Mouse (Mus musculus) midbrain, embryonic 13.5 days (tissue): Measurements from ENCODE around the gene Cnr1. TPM values are rescaled to one million over a fixed set of nuclear protein-coding genes. Genes with fewer than 3 reads are reported as not detected.

Source experiments
- ATAC-seq: fragments of 200-750 bp; cut with Nextera tagmentation; 2 replicates; pipeline ENCODE4 v1.8.0; 2017; ENCODE audit warnings: mild to moderate bottlenecking, moderate TSS enrichment, moderate library complexity
- H3K27ac ChIP-seq: fragments of 300-500 bp; sonication (generic); 2 replicates; pipeline ENCODE4 v1.5.1; 2015; ENCODE audit warnings: inconsistent platforms, mild to moderate bottlenecking, moderate library complexity
- H3K27me3 ChIP-seq: fragments of 300-500 bp; sonication (generic); 2 replicates; pipeline ENCODE4 v1.6.1; 2015; ENCODE audit warnings: mild to moderate bottlenecking, inconsistent platforms
- H3K36me3 ChIP-seq: fragments of 300-500 bp; sonication (generic); 2 replicates; pipeline ENCODE4 v1.6.1; 2015; ENCODE audit warnings: mild to moderate bottlenecking, inconsistent platforms
- H3K4me1 ChIP-seq: fragments of 300-500 bp; sonication (generic); replicated peaks from 2 replicates; pipeline ENCODE4 v1.6.1; 2015; ENCODE audit warnings: inconsistent platforms
- H3K4me2 ChIP-seq: fragments of 300-500 bp; sonication (generic); replicated peaks from 2 replicates; pipeline ENCODE4 v1.6.1; 2015; ENCODE audit warnings: moderate library complexity, mild to moderate bottlenecking, inconsistent platforms
- H3K4me3 ChIP-seq: fragments of 300-500 bp; sonication (generic); replicated peaks from 2 replicates; pipeline ENCODE4 v1.5.1; 2015; ENCODE audit warnings: mild to moderate bottlenecking, inconsistent platforms
- H3K9ac ChIP-seq: fragments of 300-500 bp; sonication (generic); replicated peaks from 2 replicates; pipeline ENCODE4 v1.6.1; 2015; ENCODE audit warnings: mild to moderate bottlenecking, inconsistent platforms
- H3K9me3 ChIP-seq: fragments of 300-500 bp; sonication (generic); 2 replicates; pipeline ENCODE4 v1.6.1; 2016; ENCODE audit warnings: mild to moderate bottlenecking, inconsistent platforms
- WGBS: fragments of 180-500 bp; shearing (Covaris S2); methylation state at CpG from one replicate; pipeline ENCODE4 v1.1.7; 2015; 5-methylcytosine and 5-hydroxymethylcytosine counted together
- polyA plus RNA-seq: library from polyadenylated mRNA; unstranded; fragments of >200 nt; fragmentation: Nextera tagmentation; extraction: Ambion mirVana; gene quantifications from 2 replicates; pipeline ENCODE4 v1.2.1, GENCODE M21; 2015

The Cnr1 gene
- polyA plus RNA-seq, 1 experiment from 2014 or later = 47.1 TPM

DNA sequence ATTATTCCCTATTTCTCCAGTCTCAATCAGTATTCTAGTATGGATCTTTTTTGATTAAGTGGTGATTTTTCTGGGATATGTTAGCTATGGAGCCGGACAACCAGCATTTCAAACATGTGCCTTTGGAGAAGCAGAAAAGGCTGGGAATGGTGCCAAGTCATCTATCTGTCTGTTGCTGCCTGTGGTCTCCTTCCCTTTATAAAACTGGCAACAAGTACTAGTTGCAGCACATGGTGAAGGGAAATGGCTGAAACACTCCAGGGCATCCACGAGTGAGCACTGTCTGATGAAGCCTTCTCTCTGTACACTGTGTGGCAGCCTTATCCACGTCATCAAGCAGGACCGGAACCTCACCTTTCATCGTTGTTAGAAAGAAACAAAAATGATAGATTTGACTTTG is 8.7 kb upstream of the Cnr1 start:
- ATAC-seq = no peak
- WGBS = 87% methylated on average over 5 of the region's 5 CpGs

DNA sequence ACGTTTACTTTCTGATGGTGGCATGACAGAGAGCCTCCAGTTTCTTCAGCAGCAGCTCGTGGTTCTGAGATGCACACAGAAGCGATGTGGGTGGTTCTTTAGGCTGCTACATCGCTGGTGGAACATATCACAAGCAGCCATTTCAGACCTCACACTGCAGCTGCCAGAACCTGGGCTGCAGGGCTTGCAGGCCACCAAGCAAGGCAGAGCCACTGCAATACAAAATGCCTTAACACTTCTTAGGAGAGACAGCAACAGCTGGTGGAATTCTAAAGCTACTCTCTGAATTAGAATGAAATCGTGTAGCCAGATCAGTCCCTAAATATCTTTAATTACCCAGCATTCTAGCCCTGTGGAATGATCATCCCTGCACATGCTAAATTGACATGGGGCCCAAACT is 3.6 kb upstream of the Cnr1 start:
- Histone ChIP-seq H3K27ac (no peak overlapping the region), H3K9ac (no peak overlapping the region), H3K4me2 (no peak overlapping the region), H3K9me3 (no peaks in the 10 kb centered on the region), H3K36me3 (no peaks in the 10 kb centered on the region), H3K27me3 (peaks cover 22% of the 10 kb centered on the region), H3K4me1 (peaks cover 11% of the 10 kb centered on the region), H3K4me3 (no peak overlapping the region)
- 49% methylated on average over 5 of the region's 5 CpGs for WGBS
- ATAC-seq = no peak

More for the DNA sequence above, 8.7 kb upstream of the Cnr1 start:
- Histone ChIP-seq H3K27me3 (peaks cover 2% of the 10 kb centered on the region; the same call in 1 of the 2 replicates), H3K9ac (no peak overlapping the region), H3K4me1 (no peaks in the 10 kb centered on the region), H3K4me2 (no peak overlapping the region), H3K36me3 (no peaks in the 10 kb centered on the region), H3K27ac (no peak overlapping the region), H3K9me3 (no peaks in the 10 kb centered on the region), H3K4me3 (no peak overlapping the region)

DNA sequence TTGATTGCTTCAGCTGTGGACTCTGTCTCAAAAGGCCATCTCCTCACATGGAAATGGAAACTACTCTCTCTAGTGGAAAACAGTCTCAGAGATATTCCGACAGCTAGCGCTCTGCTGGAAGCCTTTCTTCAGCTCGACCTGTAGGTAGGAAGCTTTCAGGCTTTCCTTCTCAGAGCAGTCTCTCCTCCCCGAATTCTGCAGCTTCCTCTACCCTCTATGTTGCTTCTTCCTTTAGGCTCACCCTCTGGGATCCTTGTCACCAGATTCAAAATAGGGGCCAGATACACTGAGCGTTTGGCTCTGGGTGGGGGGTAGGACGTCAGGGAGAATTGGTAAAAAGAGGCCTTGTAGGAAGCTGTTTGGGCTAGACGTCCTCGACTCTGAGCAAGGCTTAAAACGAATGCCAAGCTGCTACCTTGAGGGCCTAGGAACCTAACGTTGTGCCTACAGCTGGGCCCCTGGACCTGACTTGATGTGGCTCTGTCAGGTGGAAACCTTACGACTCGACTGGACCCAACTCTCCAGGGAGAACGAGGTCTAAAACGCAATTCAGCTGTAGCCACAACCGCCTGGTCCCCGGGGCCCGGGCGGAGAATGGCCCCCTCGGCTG is 1.1 kb upstream of the Cnr1 start:
- H3K36me3 ChIP-seq = no peaks in the 10 kb centered on the region
- no peaks in the 10 kb centered on the region for H3K9me3 ChIP-seq
- WGBS = 2% methylated on average over 19 of the region's 19 CpGs
- peak overlapping the region; percentile 86 for H3K4me2 ChIP-seq
- H3K27me3 ChIP-seq = peaks cover 26% of the 10 kb centered on the region
- ATAC-seq = peak; percentile 12
- H3K4me3 ChIP-seq = peak overlapping the region; percentile 70
- peak overlapping the region; percentile 95 for H3K27ac ChIP-seq
- peaks cover 14% of the 10 kb centered on the region for H3K4me1 ChIP-seq
- peak overlapping the region; percentile 92 for H3K9ac ChIP-seq

DNA sequence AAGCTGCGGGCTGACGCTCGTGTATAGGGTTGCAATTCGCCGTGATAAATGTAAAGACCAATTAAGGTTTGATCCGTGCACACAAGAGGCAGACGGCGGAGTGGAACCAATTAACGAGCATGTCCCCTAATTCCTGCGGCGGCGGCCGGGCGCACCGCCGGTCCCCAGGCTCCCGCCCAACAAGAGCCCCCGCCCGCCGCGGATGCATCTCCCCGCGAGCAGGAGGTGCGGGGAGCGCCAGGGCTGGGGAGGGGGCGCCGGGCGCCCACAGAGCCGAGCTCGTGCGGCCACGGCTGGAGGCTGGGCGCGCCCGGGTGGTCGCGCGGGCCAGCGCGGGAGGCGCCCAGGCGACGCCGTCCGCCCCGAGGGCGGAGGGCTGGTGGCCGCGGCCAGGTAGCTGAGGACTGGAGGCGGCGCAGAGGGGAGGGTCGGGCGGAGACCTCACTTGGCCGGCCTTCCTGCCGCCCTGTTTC is 596 bp upstream of the Cnr1 start:
- H3K27me3 ChIP-seq = peaks cover 26% of the 10 kb centered on the region
- peak overlapping the region; percentile 86 for H3K4me2 ChIP-seq
- peak overlapping the region; percentile 92 for H3K9ac ChIP-seq
- H3K4me1 ChIP-seq = peaks cover 14% of the 10 kb centered on the region
- H3K9me3 ChIP-seq = no peaks in the 10 kb centered on the region
- H3K27ac ChIP-seq = peak overlapping the region; percentile 95
- H3K36me3 ChIP-seq = no peaks in the 10 kb centered on the region
- 1% methylated on average over 46 of the region's 55 CpGs for WGBS
- peak overlapping the region; percentile 70 for H3K4me3 ChIP-seq
- ATAC-seq = peak; percentile 67

DNA sequence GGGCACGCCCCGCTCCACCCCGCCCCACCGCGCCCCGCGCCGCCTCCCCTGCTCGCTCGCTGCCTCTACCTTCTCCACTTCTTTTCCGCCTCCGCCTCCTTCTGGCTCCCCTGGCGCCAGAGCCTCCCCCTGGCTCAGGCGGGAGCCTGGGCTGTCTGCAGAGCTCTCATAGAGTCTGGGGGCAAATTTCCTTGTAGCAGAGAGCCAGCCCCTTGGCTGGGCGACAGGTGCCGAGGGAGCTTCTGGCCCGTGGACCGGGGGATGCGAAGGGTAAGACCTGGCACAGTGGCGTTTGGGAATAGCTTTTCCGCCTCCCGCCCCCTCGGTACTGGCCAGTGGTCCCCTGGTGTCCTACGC is 474 bp downstream of the Cnr1 start:
- Histone ChIP-seq H3K27me3 (peaks cover 26% of the 10 kb centered on the region), H3K9ac (peak overlapping the region; percentile 92), H3K9me3 (no peaks in the 10 kb centered on the region), H3K27ac (peak overlapping the region; percentile 95), H3K4me1 (peaks cover 14% of the 10 kb centered on the region), H3K36me3 (no peaks in the 10 kb centered on the region), H3K4me3 (peak overlapping the region; percentile 70), H3K4me2 (peak overlapping the region; percentile 86)
- ATAC-seq = peak; percentile 83
- 2% methylated on average over 23 of the region's 24 CpGs for WGBS

DNA sequence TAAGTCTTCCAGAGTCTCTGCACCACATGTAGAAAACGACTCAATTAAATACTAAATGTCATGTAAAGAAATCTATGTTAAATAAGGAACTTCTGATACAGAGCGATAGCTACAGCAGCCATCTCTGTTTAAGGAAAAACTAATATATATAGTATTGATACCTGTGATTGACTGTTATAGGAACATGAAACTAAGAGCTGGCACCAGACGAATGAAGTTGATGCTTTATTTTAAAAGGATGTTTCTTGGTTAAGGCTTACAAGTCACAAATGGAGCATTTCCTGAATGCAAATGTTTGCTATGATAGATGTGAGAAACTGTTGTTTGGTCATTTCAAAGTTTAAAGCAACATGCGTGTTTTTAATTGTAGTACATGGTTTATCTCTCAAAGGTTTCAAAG is 1.1 kb downstream of the Cnr1 start:
- peak overlapping the region; percentile 86 for H3K4me2 ChIP-seq
- no peaks in the 10 kb centered on the region for H3K36me3 ChIP-seq
- peaks cover 26% of the 10 kb centered on the region for H3K27me3 ChIP-seq
- H3K27ac ChIP-seq = peak overlapping the region; percentile 95
- peaks cover 14% of the 10 kb centered on the region for H3K4me1 ChIP-seq
- no peak for ATAC-seq
- 50% methylated on average over 4 of the region's 4 CpGs for WGBS
- H3K9ac ChIP-seq = peak overlapping the region; percentile 92
- H3K9me3 ChIP-seq = no peaks in the 10 kb centered on the region
- H3K4me3 ChIP-seq = peak overlapping the region; percentile 70

DNA sequence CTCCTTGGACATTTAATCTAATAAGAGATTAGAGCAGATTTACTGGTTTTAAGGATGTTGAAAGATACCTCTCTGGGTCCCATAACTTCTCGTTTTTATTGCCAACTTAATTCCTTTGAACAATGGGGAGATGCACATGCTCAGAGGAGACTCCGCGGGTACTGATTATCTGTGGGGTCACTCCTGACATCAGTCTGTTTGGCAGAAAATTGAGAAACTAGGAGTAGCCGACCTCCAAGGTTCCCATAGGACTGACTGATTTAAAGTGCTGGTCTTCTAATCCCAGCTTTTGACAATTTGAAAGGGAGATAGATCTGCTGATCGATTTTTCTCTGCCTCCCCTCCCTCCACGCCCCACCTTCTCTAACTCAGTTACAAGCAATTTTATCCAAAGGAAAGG is 1.6 kb downstream of the Cnr1 start:
- ATAC-seq = no peak
- Histone ChIP-seq H3K4me2 (peak overlapping the region; percentile 49), H3K9me3 (no peaks in the 10 kb centered on the region), H3K9ac (peak overlapping the region; percentile 48), H3K27me3 (peaks cover 22% of the 10 kb centered on the region), H3K27ac (peak overlapping the region; percentile 41), H3K4me3 (peak overlapping the region; percentile 70), H3K4me1 (peaks cover 14% of the 10 kb centered on the region), H3K36me3 (no peaks in the 10 kb centered on the region)
- 33% methylated on average over 6 of the region's 6 CpGs for WGBS

DNA sequence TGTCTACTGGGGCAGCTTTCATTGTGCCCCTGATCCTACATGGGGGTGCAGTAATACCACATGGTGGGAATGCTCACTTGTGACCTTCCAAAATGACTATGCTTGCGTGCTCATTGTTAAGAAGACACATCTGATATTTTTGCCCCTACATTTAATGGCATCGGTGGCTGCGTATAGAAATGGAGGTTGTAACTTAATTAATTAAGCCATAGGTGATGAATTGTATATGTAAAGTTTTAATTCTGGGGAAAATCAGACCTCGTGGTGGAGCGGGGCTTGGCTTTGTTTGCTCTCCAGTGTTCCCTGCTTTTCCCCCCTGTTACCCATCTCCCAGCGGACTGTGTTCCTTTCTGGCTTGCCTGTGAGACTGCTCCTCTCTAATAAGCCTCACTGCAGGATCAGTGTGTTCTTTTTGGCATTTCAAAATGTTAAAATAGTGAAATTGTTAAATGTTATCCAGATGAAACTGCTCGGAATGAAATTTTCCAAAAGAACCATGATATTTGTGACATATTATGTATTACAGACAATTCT is 2.4 kb downstream of the Cnr1 start:
- ATAC-seq = no peak
- H3K4me3 ChIP-seq = peak overlapping the region; percentile 70
- H3K9ac ChIP-seq = peak overlapping the region; percentile 48
- H3K4me2 ChIP-seq = peak overlapping the region; percentile 49
- WGBS = 71% methylated on average over 7 of the region's 7 CpGs
- H3K36me3 ChIP-seq = no peaks in the 10 kb centered on the region
- peaks cover 18% of the 10 kb centered on the region for H3K27me3 ChIP-seq
- peaks cover 14% of the 10 kb centered on the region for H3K4me1 ChIP-seq
- peak overlapping the region; percentile 41 for H3K27ac ChIP-seq
- no peaks in the 10 kb centered on the region for H3K9me3 ChIP-seq

DNA sequence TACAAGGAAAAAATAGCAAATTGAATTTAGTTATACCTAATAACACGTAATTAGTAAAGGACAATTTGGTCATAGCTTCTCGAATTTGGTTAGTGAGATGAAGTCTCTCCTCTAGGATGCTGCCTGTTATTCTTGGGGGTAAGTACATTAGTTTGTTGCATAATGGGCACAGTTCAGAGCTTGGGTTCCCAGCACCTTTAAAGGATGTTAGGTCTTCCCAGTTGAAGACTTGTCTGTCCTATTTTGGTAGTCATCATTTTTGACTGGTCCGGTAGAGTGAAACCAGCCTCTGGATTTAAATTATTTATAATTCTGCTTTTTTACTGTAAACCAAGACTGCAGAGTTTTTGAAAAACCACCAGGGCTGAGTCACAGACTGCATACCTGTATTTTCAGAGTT is 3.3 kb downstream of the Cnr1 start:
- Histone ChIP-seq H3K36me3 (no peaks in the 10 kb centered on the region), H3K27me3 (peaks cover 12% of the 10 kb centered on the region), H3K4me3 (peak overlapping the region; percentile 70), H3K4me1 (peaks cover 14% of the 10 kb centered on the region), H3K4me2 (peak overlapping the region; percentile 40), H3K9ac (no peak overlapping the region), H3K9me3 (no peaks in the 10 kb centered on the region), H3K27ac (no peak overlapping the region)
- ATAC-seq = no peak
- 92% methylated on average over 3 of the region's 3 CpGs for WGBS

DNA sequence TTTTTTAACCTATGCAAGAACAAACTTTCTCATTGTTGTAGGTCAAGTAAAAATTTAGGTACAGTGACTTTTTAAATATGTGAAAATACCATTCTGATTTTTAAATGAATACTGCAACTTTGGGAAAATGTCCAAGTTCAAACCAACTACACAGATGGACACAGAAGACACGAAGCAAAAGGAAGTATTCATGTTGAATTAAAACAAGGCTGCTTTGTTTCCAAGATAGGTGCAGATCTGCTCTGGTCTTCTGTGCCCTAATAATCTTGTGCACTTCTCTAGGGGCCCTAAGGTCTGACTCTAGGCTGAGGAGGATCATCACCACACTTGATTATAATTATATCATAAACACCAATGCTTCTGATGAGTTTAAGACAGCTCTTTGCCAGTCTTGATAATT is 4.1 kb downstream of the Cnr1 start:
- Histone ChIP-seq H3K27ac (no peak overlapping the region), H3K4me2 (peak overlapping the region; percentile 19; the same call in 1 of the 2 replicates), H3K27me3 (0 out of 2 replicates have a peak, but pooled peaks cover 4% of the 10 kb centered on the region), H3K36me3 (no peaks in the 10 kb centered on the region), H3K9ac (no peak overlapping the region), H3K9me3 (no peaks in the 10 kb centered on the region), H3K4me1 (peaks cover 8% of the 10 kb centered on the region), H3K4me3 (no peak overlapping the region)
- ATAC-seq = no peak
- WGBS = 67% methylated on average over 1 of the region's 1 CpGs

DNA sequence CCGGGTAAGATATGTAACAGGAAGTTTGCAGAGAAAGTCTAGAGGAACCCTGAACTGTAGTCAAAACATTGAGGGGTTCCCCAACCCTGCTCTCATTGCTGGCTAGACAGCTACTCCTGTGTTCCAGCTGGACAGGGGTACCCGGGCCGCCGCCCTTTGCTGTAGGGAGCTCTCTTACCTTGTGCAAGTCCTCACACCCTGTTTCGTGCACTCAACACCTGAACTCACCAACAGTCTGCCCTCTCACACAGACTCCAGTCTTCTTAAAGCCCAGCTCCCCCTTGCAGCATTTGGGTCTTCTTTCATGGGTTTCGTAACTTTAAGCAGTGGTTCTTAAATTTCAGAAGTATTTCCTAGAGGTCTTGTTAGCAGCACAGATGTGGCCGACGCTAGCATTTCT is 7.0 kb downstream of the Cnr1 start:
- Histone ChIP-seq H3K4me2 (no peak overlapping the region), H3K27ac (no peak overlapping the region), H3K36me3 (no peaks in the 10 kb centered on the region), H3K27me3 (0 out of 2 replicates have a peak, but pooled peaks cover 4% of the 10 kb centered on the region), H3K9ac (no peak overlapping the region), H3K9me3 (no peaks in the 10 kb centered on the region), H3K4me1 (no peaks in the 10 kb centered on the region; the same call in 1 of the 2 replicates), H3K4me3 (no peak overlapping the region)
- no peak for ATAC-seq
- WGBS = 87% methylated on average over 8 of the region's 8 CpGs

DNA sequence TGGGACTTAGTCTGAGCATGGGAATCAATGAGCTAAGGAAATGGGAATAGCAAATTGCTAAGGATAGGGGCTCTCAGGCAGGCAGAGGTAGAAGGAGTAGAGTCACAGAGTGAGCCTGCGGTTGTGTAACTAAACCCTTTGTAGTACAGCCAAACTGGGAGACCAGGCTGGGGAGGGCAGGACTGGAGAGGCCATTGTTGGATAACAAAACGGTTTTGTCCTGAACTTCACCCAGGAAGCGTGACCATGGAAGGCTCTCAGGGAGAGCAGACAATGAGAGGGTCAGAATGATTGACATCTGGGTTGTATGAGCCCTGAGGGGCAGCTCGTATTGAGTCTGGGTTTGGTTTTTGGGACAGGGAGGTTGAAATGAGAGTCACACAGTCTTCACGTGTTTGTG is 17.2 kb downstream of the Cnr1 start:
- Histone ChIP-seq H3K36me3 (peaks cover 24% of the 10 kb centered on the region), H3K4me2 (no peak overlapping the region), H3K4me1 (peaks cover 7% of the 10 kb centered on the region), H3K27ac (no peak overlapping the region), H3K4me3 (no peak overlapping the region), H3K9ac (no peak overlapping the region), H3K27me3 (no peaks in the 10 kb centered on the region), H3K9me3 (no peaks in the 10 kb centered on the region)
- ATAC-seq = peak; percentile 71
- 15% methylated on average over 5 of the region's 5 CpGs for WGBS
